Comparison of ENCODE assay signal across 9 mouse cellular contexts in genomic region chr2:168651757-168652156, GRCm38 (mm10). TPM values are rescaled to one million over a fixed set of nuclear protein-coding genes. Genes with fewer than 3 reads are reported as not detected.
DNase-seq lines count a peak whose midpoint lies in the region; ATAC-seq and TF ChIP-seq lines count a peak whose summit lies in the region.
"Had no signal": no experiment of that assay in that cellular context is flagged by ENCODE, and none has a peak within 500 bp of the region (broad histone marks: within the 10 kb centered on the region; RNA-seq: fewer than 3 reads in every experiment).

No protein-coding gene starts in this region.

- no peak overlapping the region for H3K9ac ChIP-seq in kidney, postnatal 0 days (ENCODE audit: low read depth, low read length)
- H3K9ac ChIP-seq in hindbrain, embryonic 16.5 days (ENCODE audit: low read depth, low read length): no peak overlapping the region

- DNase-seq in kidney, postnatal 0 days (ENCODE audit: low spot score): peak; percentile 32
- DNase-seq in kidney, postnatal 25 days: no peak
- peak; percentile 63 for DNase-seq in R1 (ENCODE audit: low read depth, low spot score)
- DNase-seq in mesoderm, embryonic 11.5 days (ENCODE audit: low read depth, low spot score): peak; percentile 49
- no peak for DNase-seq in left cerebral cortex, adult 11 months (ENCODE audit: low spot score)
- DNase-seq: gastrocnemius, postnatal 36 days; kidney, adult 11 months had no signal

- no peaks in the 10 kb centered on the region for H3K79me2 ChIP-seq in C2C12 (ENCODE audit: control insufficient read depth, insufficient read depth)

- H3K79me3 ChIP-seq in C2C12 (ENCODE audit: low read depth): no peaks in the 10 kb centered on the region

- H3K4me2 ChIP-seq in kidney, postnatal 0 days (ENCODE audit: low read length): no peak overlapping the region
- no peak overlapping the region for H3K4me2 ChIP-seq in hindbrain, embryonic 16.5 days (ENCODE audit: low read length)

- H3K36me3 ChIP-seq in kidney, postnatal 0 days (ENCODE audit: insufficient read depth, low read length): no peaks in the 10 kb centered on the region
- H3K36me3 ChIP-seq in C2C12 (ENCODE audit: control insufficient read depth, insufficient read depth): no peaks in the 10 kb centered on the region
- H3K36me3 ChIP-seq in hindbrain, embryonic 16.5 days (ENCODE audit: control insufficient read depth, insufficient read depth, low read length): peaks cover 43% of the 10 kb centered on the region

- peak; percentile 64 for TF ChIP-seq CTCF in kidney, postnatal 0 days (IDR thresholded peaks at IDR 0.05; ENCODE audit: low read depth)
- peak; percentile 47 for TF ChIP-seq CTCF in C2C12 (IDR thresholded peaks at IDR 0.05; ENCODE audit: control insufficient read depth, insufficient read depth, insufficient read length)

- H3K4me1 ChIP-seq in kidney, postnatal 0 days (replicated peaks; ENCODE audit: insufficient read depth, low read length): no peaks in the 10 kb centered on the region
- no peaks in the 10 kb centered on the region for H3K4me1 ChIP-seq in hindbrain, embryonic 16.5 days (ENCODE audit: control insufficient read depth, insufficient read depth, low read depth, low read length)

- 42% methylated on average over 7 of the region's 7 CpGs for WGBS in kidney, postnatal 0 days
- 48% methylated on average over 7 of the region's 7 CpGs for WGBS in hindbrain, embryonic 16.5 days

- no peaks in the 10 kb centered on the region for H3K9me3 ChIP-seq in kidney, postnatal 0 days (replicated peaks; ENCODE audit: low read length)
- no peaks in the 10 kb centered on the region for H3K9me3 ChIP-seq in hindbrain, embryonic 16.5 days (ENCODE audit: control insufficient read depth, low read length)

- no peaks in the 10 kb centered on the region for H3K27me3 ChIP-seq in kidney, postnatal 0 days (ENCODE audit: insufficient read depth, low read length)
- H3K27me3 ChIP-seq in C2C12 (ENCODE audit: control insufficient read depth, insufficient read depth, insufficient read length): peaks cover 39% of the 10 kb centered on the region
- no peaks in the 10 kb centered on the region for H3K27me3 ChIP-seq in hindbrain, embryonic 16.5 days (replicated peaks; ENCODE audit: control insufficient read depth, insufficient read depth, low read length)

- no peak overlapping the region for H3ac ChIP-seq in C2C12 (ENCODE audit: control insufficient read depth, insufficient read length, low read depth)

- H3K27ac ChIP-seq in kidney, postnatal 0 days: no peak overlapping the region
- H3K27ac ChIP-seq in hindbrain, embryonic 16.5 days (ENCODE audit: low read depth, low read length): no peak overlapping the region

- ATAC-seq in kidney, postnatal 0 days (replicated peaks; ENCODE audit: low FRiP score, low read depth): no peak
- no peak for ATAC-seq in hindbrain, embryonic 16.5 days

- H3K4me3 ChIP-seq in kidney, postnatal 0 days (replicated peaks; ENCODE audit: low read depth, low read length): no peak overlapping the region
- no peak overlapping the region for H3K4me3 ChIP-seq in C2C12 (ENCODE audit: insufficient read depth, poor library complexity, severe bottlenecking)
- H3K4me3 ChIP-seq in hindbrain, embryonic 16.5 days (ENCODE audit: low read length): no peak overlapping the region

TF ChIP-seq in C2C12, 6 proteins besides CTCF, POLR2A, EP300 and RAD21:
- no peak for TF ChIP-seq MYOG (IDR thresholded peaks at IDR 0.05; ENCODE audit: control insufficient read depth, extremely low read depth, insufficient read length)

RNA-seq across cellular contexts. Expression of gene Nfatc2, which starts 50.3 kb away (rescaled TPM):
- polyA plus RNA-seq in kidney, postnatal 0 days (2015; fragmentation: Nextera tagmentation; extraction: Ambion mirVana): 2.0 TPM in 2 replicates
- 0.07 TPM for polyA plus RNA-seq in C2C12 (2012; fragmentation: generic; extraction: Trizol)
- 5.1 and 6.2 TPM in 2 replicates for polyA plus RNA-seq in hindbrain, embryonic 16.5 days (2015; fragmentation: Nextera tagmentation; extraction: Ambion mirVana)

Comparison
In these comparisons a context has a peak if more than half of its experiments do, and no peak if none do; other contexts are left out.
1. DNase-seq: peak in kidney, postnatal 0 days (single experiment), R1 (single experiment) and mesoderm, embryonic 11.5 days (single experiment); none in kidney, postnatal 25 days (0 of 2) and left cerebral cortex, adult 11 months (single experiment).